18 mouse cellular contexts compared by ENCODE assay signal in the genomic region with DNA sequence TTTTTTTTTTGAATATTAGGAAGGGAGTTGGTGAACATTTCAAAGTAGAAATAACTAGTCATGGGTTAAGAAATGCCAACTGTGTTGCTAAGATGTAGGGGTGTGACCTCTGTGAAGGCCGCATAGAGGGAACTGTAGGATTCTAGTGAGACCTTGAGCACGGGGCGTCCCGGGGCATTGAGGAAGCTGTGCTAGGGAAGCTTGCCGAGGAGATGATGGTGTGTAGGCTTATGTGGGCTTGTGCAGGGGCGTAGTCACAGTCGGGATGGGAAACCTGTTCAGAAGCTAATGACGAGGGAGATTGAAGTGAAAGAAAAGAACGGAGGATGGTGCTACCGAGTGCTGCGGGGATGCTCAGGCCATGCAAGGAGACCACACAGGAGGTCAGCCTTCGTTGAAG. TPM values are rescaled to one million over a fixed set of nuclear protein-coding genes. Genes with fewer than 3 reads are reported as not detected.
DNase-seq lines count a peak whose midpoint lies in the region; ATAC-seq and TF ChIP-seq lines count a peak whose summit lies in the region.
"Had no signal": no experiment of that assay in that cellular context is flagged by ENCODE, and none has a peak within 500 bp of the region (broad histone marks: within the 10 kb centered on the region; RNA-seq: fewer than 3 reads in every experiment).

No protein-coding gene starts in this region.

- no peak overlapping the region for H3K9ac ChIP-seq in embryonic facial prominence, embryonic 12.5 days
- peak overlapping the region; percentile 72 for H3K9ac ChIP-seq in CH12.LX (ENCODE audit: insufficient read depth, low read depth)
- no peak overlapping the region for H3K9ac ChIP-seq in limb, embryonic 15.5 days
- H3K9ac ChIP-seq: intestine, embryonic 15.5 days; lung, embryonic 15.5 days had no signal

- no peak for ATAC-seq in embryonic facial prominence, embryonic 12.5 days (ENCODE audit: insufficient number of reproducible peaks, insufficient read depth, low FRiP score, low TSS enrichment)
- no peak for ATAC-seq in limb, embryonic 15.5 days (ENCODE audit: insufficient number of reproducible peaks, low FRiP score, low TSS enrichment, low read depth)
- ATAC-seq in activated CD4-positive, CD25-positive, alpha-beta regulatory T cell, adult 4 months: no peak
- ATAC-seq: intestine, embryonic 15.5 days had no signal

- peaks cover 96% of the 10 kb centered on the region for H3K79me2 ChIP-seq in CH12.LX (replicated peaks; ENCODE audit: control insufficient read depth, extremely low read depth, insufficient read depth, poor library complexity, severe bottlenecking)

- 0 out of 2 replicates have a peak overlapping the region, but pooled peaks have one; percentile 31 for H3K27ac ChIP-seq in embryonic facial prominence, embryonic 12.5 days
- no peak overlapping the region for H3K27ac ChIP-seq in embryonic facial prominence, embryonic 10.5 days (replicated peaks)
- peak overlapping the region; percentile 76 for H3K27ac ChIP-seq in CH12.LX (ENCODE audit: insufficient read depth, low read depth)
- peak overlapping the region; percentile 60 for H3K27ac ChIP-seq in limb, embryonic 15.5 days
- H3K27ac ChIP-seq: hindbrain, embryonic 10.5 days; intestine, embryonic 15.5 days; kidney, postnatal 0 days; lung, embryonic 15.5 days had no signal

- H3K36me3 ChIP-seq in embryonic facial prominence, embryonic 12.5 days: peaks cover 5% of the 10 kb centered on the region; the same call in 1 of the 2 replicates
- H3K36me3 ChIP-seq in embryonic facial prominence, embryonic 10.5 days (replicated peaks): peaks cover 56% of the 10 kb centered on the region
- H3K36me3 ChIP-seq in CH12.LX (replicated peaks in 1 of 2; ENCODE audit: control insufficient read depth in 1 of 2, insufficient read depth in 1 of 2, low read length in 1 of 2): peaks cover 0 to 46% of the 10 kb centered on the region in 2 experiments
- H3K36me3 ChIP-seq in limb, embryonic 15.5 days: no peaks in the 10 kb centered on the region; the same call in 1 of the 2 replicates
- H3K36me3 ChIP-seq: lung, embryonic 15.5 days had no signal

- H3K4me2 ChIP-seq in embryonic facial prominence, embryonic 12.5 days (replicated peaks): no peak overlapping the region
- H3K4me2 ChIP-seq in CH12.LX (ENCODE audit: insufficient read depth, low read depth, poor library complexity, severe bottlenecking): peak overlapping the region; percentile 85
- no peak overlapping the region for H3K4me2 ChIP-seq in limb, embryonic 15.5 days
- H3K4me2 ChIP-seq: heart, embryonic 11.5 days; intestine, embryonic 15.5 days; lung, embryonic 15.5 days had no signal

- dilution Hi-C loops in CH12.LX (cut with MboI; ENCODE audit: extremely low pct_ligation_motif_present, extremely low pct_unique_long_range_greater_than_20kb, low sequenced_read_pairs): no loop called here

- peaks cover 36% of the 10 kb centered on the region for H3K4me1 ChIP-seq in embryonic facial prominence, embryonic 12.5 days
- peaks cover 36% of the 10 kb centered on the region for H3K4me1 ChIP-seq in embryonic facial prominence, embryonic 10.5 days
- H3K4me1 ChIP-seq in CH12.LX (ENCODE audit: control insufficient read depth in 1 of 2, insufficient read depth in 2 of 2): peaks cover 20 to 72% of the 10 kb centered on the region in 2 experiments
- peaks cover 35% of the 10 kb centered on the region for H3K4me1 ChIP-seq in limb, embryonic 15.5 days

- TF ChIP-seq RAD21 in CH12.LX (IDR thresholded peaks at IDR 0.05; ENCODE audit: low read depth, low read length): no peak

- no peak for TF ChIP-seq CTCF in CH12.LX (conservative IDR thresholded peaks at IDR 0.05 in 1 of 2, IDR thresholded peaks at IDR 0.05 in 1 of 2; ENCODE audit: low read depth in 2 of 2, low read length in 2 of 2)

- in situ Hi-C loops in CH12.LX (cut with MboI; ENCODE audit: low pct_ligation_motif_present, low pct_unique_long_range_greater_than_20kb, low sequenced_read_pairs): no loop called here

- TF ChIP-seq EP300 in CH12.LX (IDR thresholded peaks at IDR 0.05; ENCODE audit: low read length): no peak

- no peaks in the 10 kb centered on the region for H3K27me3 ChIP-seq in embryonic facial prominence, embryonic 12.5 days
- H3K27me3 ChIP-seq in embryonic facial prominence, embryonic 10.5 days (replicated peaks; ENCODE audit: low read depth, poor library complexity, severe bottlenecking): no peaks in the 10 kb centered on the region
- H3K27me3 ChIP-seq in CH12.LX (replicated peaks): no peaks in the 10 kb centered on the region
- H3K27me3 ChIP-seq in limb, embryonic 15.5 days: no peaks in the 10 kb centered on the region
- H3K27me3 ChIP-seq: intestine, embryonic 15.5 days; lung, embryonic 15.5 days had no signal

- no peaks in the 10 kb centered on the region for H3K9me3 ChIP-seq in embryonic facial prominence, embryonic 12.5 days
- no peaks in the 10 kb centered on the region for H3K9me3 ChIP-seq in embryonic facial prominence, embryonic 10.5 days
- no peaks in the 10 kb centered on the region for H3K9me3 ChIP-seq in CH12.LX (replicated peaks; ENCODE audit: low read length)
- H3K9me3 ChIP-seq in limb, embryonic 15.5 days: no peaks in the 10 kb centered on the region
- H3K9me3 ChIP-seq: hindbrain, embryonic 10.5 days; intestine, embryonic 15.5 days; lung, embryonic 15.5 days had no signal

- WGBS in embryonic facial prominence, embryonic 12.5 days: 91% methylated on average over 12 of the region's 12 CpGs
- WGBS in embryonic facial prominence, embryonic 10.5 days: 88% methylated on average over 12 of the region's 12 CpGs
- WGBS in limb, embryonic 15.5 days: 78% methylated on average over 12 of the region's 12 CpGs

- H3K4me3 ChIP-seq in embryonic facial prominence, embryonic 12.5 days: no peak overlapping the region
- no peak overlapping the region for H3K4me3 ChIP-seq in embryonic facial prominence, embryonic 10.5 days
- H3K4me3 ChIP-seq in CH12.LX (replicated peaks in 1 of 3; ENCODE audit: low read depth in 2 of 3, low read length in 2 of 3, poor library complexity in 1 of 3): peak overlapping the region; percentile 34 to 54 (median 52)
- no peak overlapping the region for H3K4me3 ChIP-seq in limb, embryonic 15.5 days
- H3K4me3 ChIP-seq: erythroblast, embryonic 14.5 days; hindbrain, embryonic 10.5 days; intestine, embryonic 15.5 days; lung, embryonic 15.5 days had no signal

- no peak for TF ChIP-seq POLR2A in CH12.LX (IDR thresholded peaks at IDR 0.05; ENCODE audit: low read depth, low read length)

- DNase-seq in embryonic facial prominence, embryonic 10.5 days (ENCODE audit: low spot score): no peak
- no peak for DNase-seq in CH12.LX (ENCODE audit: extremely low read depth)
- DNase-seq in ZHBTc4 (ENCODE audit: low read depth, low spot score): peak; percentile 47
- no peak for DNase-seq in frontal cortex, postnatal 14 days (ENCODE audit: low spot score in 2 of 2)
- DNase-seq in cerebellum, postnatal 25 days: no peak
- DNase-seq: cerebellum, adult 18-20 months; gastrocnemius, postnatal 25 days; liver; right cerebral cortex, adult 18-20 months had no signal

TF ChIP-seq in CH12.LX, 34 proteins besides CTCF, POLR2A, EP300 and RAD21:
- TF ChIP-seq NRF1 (IDR thresholded peaks at IDR 0.05; ENCODE audit: low read depth, low read length) (no peak), GABPA (IDR thresholded peaks at IDR 0.05; ENCODE audit: insufficient replicate concordance, low read depth, low read length) (no peak), SMC3 (IDR thresholded peaks at IDR 0.05; ENCODE audit: low read depth, low read length) (no peak), CHD1 (IDR thresholded peaks at IDR 0.05; ENCODE audit: low read depth, low read length) (no peak), ZNF384 (IDR thresholded peaks at IDR 0.05; ENCODE audit: low read depth, low read length) (peak; percentile 51), MAX (IDR thresholded peaks at IDR 0.05; ENCODE audit: low read length) (no peak; the same call in 1 of the 2 replicates), JUN (IDR thresholded peaks at IDR 0.05; ENCODE audit: insufficient read depth, low read depth, low read length) (no peak), RCOR1 (conservative IDR thresholded peaks at IDR 0.05; ENCODE audit: low read depth, low read length) (no peak), MXI1 (IDR thresholded peaks at IDR 0.05; ENCODE audit: low read depth, low read length) (0 out of 2 replicates have a peak, but pooled peaks have one; percentile 18), E2F4 (IDR thresholded peaks at IDR 0.05; ENCODE audit: insufficient replicate concordance, low read depth, low read length) (no peak), TBP (conservative IDR thresholded peaks at IDR 0.05; ENCODE audit: low read depth, low read length) (no peak)
TF ChIP-seq in CH12.LX: peak in this region for 2.

RNA-seq across cellular contexts. Expression of a gene that starts 5.0 kb away (rescaled TPM):
- polyA plus RNA-seq in embryonic facial prominence, embryonic 12.5 days (2016; fragmentation: Nextera tagmentation; extraction: Ambion mirVana): 200 and 202 TPM in 2 replicates
- 172 and 192 TPM in 2 replicates for polyA plus RNA-seq in embryonic facial prominence, embryonic 10.5 days (2016; fragmentation: Nextera tagmentation; extraction: Ambion mirVana)
- total RNA-seq in CH12.LX (2012; rRNA removed) (130 and 159 TPM in 2 replicates), CH12.LX (2014; rRNA removed) (77.6 and 94.3 TPM in 2 replicates)
- 214 and 253 TPM in 2 replicates for polyA plus RNA-seq in CH12.LX (2012; ENCODE audit: insufficient read length, low read depth)
- polyA plus RNA-seq in limb, embryonic 15.5 days (2015; fragmentation: Nextera tagmentation; extraction: Ambion mirVana): 155 and 165 TPM in 2 replicates
- polyA plus RNA-seq in activated CD4-positive, CD25-positive, alpha-beta regulatory T cell, adult 4 months (2017; shearing (Covaris generic)): 10 to 100 TPM; 32.6 to 51.4 TPM

RNA-seq across cellular contexts. Expression of a gene that starts 24.3 kb away (rescaled TPM):
- polyA plus RNA-seq in embryonic facial prominence, embryonic 12.5 days (2016; fragmentation: Nextera tagmentation; extraction: Ambion mirVana): 26.2 and 27.0 TPM in 2 replicates
- polyA plus RNA-seq in embryonic facial prominence, embryonic 10.5 days (2016; fragmentation: Nextera tagmentation; extraction: Ambion mirVana): 23.4 and 24.2 TPM in 2 replicates
- total RNA-seq in CH12.LX (2012; rRNA removed) (37.1 and 48.8 TPM in 2 replicates), CH12.LX (2014; rRNA removed) (35.1 and 35.7 TPM in 2 replicates)
- 42.9 and 43.6 TPM in 2 replicates for polyA plus RNA-seq in CH12.LX (2012; ENCODE audit: insufficient read length, low read depth)
- polyA plus RNA-seq in limb, embryonic 15.5 days (2015; fragmentation: Nextera tagmentation; extraction: Ambion mirVana): 24.6 and 28.8 TPM in 2 replicates
- polyA plus RNA-seq in activated CD4-positive, CD25-positive, alpha-beta regulatory T cell, adult 4 months (2017; shearing (Covaris generic)): 10 to 100 TPM; 23.4 to 28.1 TPM

Comparison
In these comparisons a context has a peak if more than half of its experiments do, and no peak if none do; other contexts are left out.
1. H3K4me3 ChIP-seq: peak in CH12.LX (3 of 3); none in embryonic facial prominence, embryonic 12.5 days (single experiment), embryonic facial prominence, embryonic 10.5 days (single experiment) and limb, embryonic 15.5 days (single experiment).